Mouse (Mus musculus): ENCODE measurements at regions not wholly inside any gene's neighbourhood (a gene's known extent, or its start where the extent isn't known, plus 50 kb on each side); places are given as distances from the start of the nearest gene placed in this dataset.

GRCm38 (mm10) chr5:103305716-103306447 lies 94.7 kb upstream of the Mapk10 start:
- no peaks in the 10 kb centered on the region for H3K9me3 ChIP-seq (ENCODE audit: control insufficient read depth, low read length)
- no peak for ATAC-seq (ENCODE audit: insufficient read depth)

DNA sequence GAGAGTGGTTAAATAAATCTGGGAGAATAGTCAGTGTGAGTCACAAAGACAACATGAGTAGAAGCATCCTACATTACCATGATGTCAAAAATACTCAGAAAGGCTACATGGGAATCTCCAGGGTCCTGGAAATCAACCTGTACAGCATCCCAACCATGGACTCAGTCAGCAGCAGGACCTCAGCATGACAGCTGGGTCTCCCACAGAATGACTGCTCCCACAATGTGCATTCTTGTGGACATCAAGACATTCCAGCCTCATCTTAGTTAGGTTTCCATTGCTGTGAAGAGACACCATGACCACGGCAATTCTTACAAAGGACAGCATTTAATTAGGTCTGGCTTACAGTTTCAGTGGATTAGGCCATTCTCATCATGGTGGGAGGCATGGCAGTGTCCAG lies 93.8 kb upstream of the Mapk10 start:
- Histone ChIP-seq H3K27me3 (ENCODE audit: control insufficient read depth, insufficient read depth, low read length) (no peaks in the 10 kb centered on the region), H3K4me2 (ENCODE audit: low read depth) (no peak overlapping the region), H3K4me3 (ENCODE audit: insufficient read depth in 1 of 2, low read depth in 2 of 2, low read length in 2 of 2) (no peak overlapping the region), H3K36me3 (replicated peaks; ENCODE audit: control insufficient read depth, insufficient read depth, low read depth) (no peaks in the 10 kb centered on the region), H3K4me1 (replicated peaks; ENCODE audit: control insufficient read depth in 2 of 2, insufficient read depth in 2 of 2, low read length in 1 of 2) (no peaks in the 10 kb centered on the region), H3K27ac (no peak overlapping the region), H3K9me3 (ENCODE audit: control insufficient read depth, low read length) (no peaks in the 10 kb centered on the region), H3K9ac (replicated peaks) (no peak overlapping the region)
- ATAC-seq (ENCODE audit: insufficient read depth) = no peak
- DNase-seq (ENCODE audit: low read depth in 3 of 3, low spot score in 3 of 3) = no peak
- no peak for TF ChIP-seq CTCF (IDR thresholded peaks at IDR 0.05; ENCODE audit: low read depth)
- TF ChIP-seq EP300 (IDR thresholded peaks at IDR 0.05; ENCODE audit: low read depth) = no peak
- WGBS (ENCODE audit: insufficient replicate concordance) = 51% methylated on average over 1 of the region's 1 CpGs

More at GRCm38 (mm10) chr5:103305716-103306447, 94.7 kb upstream of the Mapk10 start:
- no peak for DNase-seq (ENCODE audit: low read depth in 3 of 3, low spot score in 3 of 3)
- Histone ChIP-seq H3K4me1 (replicated peaks; ENCODE audit: control insufficient read depth in 2 of 2, insufficient read depth in 2 of 2, low read length in 1 of 2) (no peaks in the 10 kb centered on the region), H3K36me3 (replicated peaks; ENCODE audit: control insufficient read depth, insufficient read depth, low read depth) (no peaks in the 10 kb centered on the region), H3K4me3 (ENCODE audit: insufficient read depth in 1 of 2, low read depth in 2 of 2, low read length in 2 of 2) (no peak overlapping the region), H3K27ac (no peak overlapping the region), H3K27me3 (ENCODE audit: control insufficient read depth, insufficient read depth, low read length) (no peaks in the 10 kb centered on the region), H3K4me2 (ENCODE audit: low read depth) (no peak overlapping the region), H3K9ac (replicated peaks) (no peak overlapping the region)
- 64% methylated on average over 11 of the region's 11 CpGs for whole genome bisulfite sequencing (ENCODE audit: insufficient replicate concordance)
- no peak for TF ChIP-seq CTCF (IDR thresholded peaks at IDR 0.05; ENCODE audit: low read depth)
- no peak for TF ChIP-seq EP300 (IDR thresholded peaks at IDR 0.05; ENCODE audit: low read depth)

GRCm38 (mm10) chr5:103302744-103303143 lies 91.6 kb upstream of the Mapk10 start:
- Histone ChIP-seq H3K9me3 (ENCODE audit: control insufficient read depth, low read length) (no peaks in the 10 kb centered on the region), H3K9ac (replicated peaks) (no peak overlapping the region), H3K4me2 (ENCODE audit: low read depth) (no peak overlapping the region), H3K27me3 (ENCODE audit: control insufficient read depth, insufficient read depth, low read length) (no peaks in the 10 kb centered on the region), H3K36me3 (replicated peaks; ENCODE audit: control insufficient read depth, insufficient read depth, low read depth) (no peaks in the 10 kb centered on the region), H3K4me1 (replicated peaks; ENCODE audit: control insufficient read depth in 2 of 2, insufficient read depth in 2 of 2, low read length in 1 of 2) (no peaks in the 10 kb centered on the region), H3K27ac (no peak overlapping the region), H3K4me3 (ENCODE audit: insufficient read depth in 1 of 2, low read depth in 2 of 2, low read length in 2 of 2) (no peak overlapping the region)
- 74% methylated on average over 10 of the region's 10 CpGs for WGBS (ENCODE audit: insufficient replicate concordance)
- ATAC-seq (ENCODE audit: insufficient read depth) = no peak
- DNase-seq (ENCODE audit: low read depth in 3 of 3, low spot score in 3 of 3) = no peak
- TF ChIP-seq EP300 (IDR thresholded peaks at IDR 0.05; ENCODE audit: low read depth) (no peak), CTCF (IDR thresholded peaks at IDR 0.05; ENCODE audit: low read depth) (peak; percentile 20; the same call in 1 of the 2 replicates)

- WGBS (ENCODE audit: insufficient replicate concordance) = 65% methylated on average over 3 of the region's 3 CpGs
- Histone ChIP-seq H3K36me3 (replicated peaks; ENCODE audit: control insufficient read depth, insufficient read depth, low read depth) (no peaks in the 10 kb centered on the region), H3K9ac (replicated peaks) (no peak overlapping the region), H3K4me2 (ENCODE audit: low read depth) (no peak overlapping the region), H3K4me1 (replicated peaks; ENCODE audit: control insufficient read depth in 2 of 2, insufficient read depth in 2 of 2, low read length in 1 of 2) (no peaks in the 10 kb centered on the region), H3K27ac (no peak overlapping the region), H3K27me3 (ENCODE audit: control insufficient read depth, insufficient read depth, low read length) (no peaks in the 10 kb centered on the region), H3K4me3 (ENCODE audit: insufficient read depth in 1 of 2, low read depth in 2 of 2, low read length in 2 of 2) (no peak overlapping the region), H3K9me3 (ENCODE audit: control insufficient read depth, low read length) (no peaks in the 10 kb centered on the region)
- no peak for ATAC-seq (ENCODE audit: insufficient read depth)
- TF ChIP-seq CTCF (IDR thresholded peaks at IDR 0.05; ENCODE audit: low read depth) (no peak), EP300 (IDR thresholded peaks at IDR 0.05; ENCODE audit: low read depth) (no peak)
- no peak for DNase-seq (ENCODE audit: low read depth in 3 of 3, low spot score in 3 of 3)
These were observed 90.2 kb upstream of the Mapk10 start for GRCm38 (mm10) chr5:103301303-103301702.

DNA sequence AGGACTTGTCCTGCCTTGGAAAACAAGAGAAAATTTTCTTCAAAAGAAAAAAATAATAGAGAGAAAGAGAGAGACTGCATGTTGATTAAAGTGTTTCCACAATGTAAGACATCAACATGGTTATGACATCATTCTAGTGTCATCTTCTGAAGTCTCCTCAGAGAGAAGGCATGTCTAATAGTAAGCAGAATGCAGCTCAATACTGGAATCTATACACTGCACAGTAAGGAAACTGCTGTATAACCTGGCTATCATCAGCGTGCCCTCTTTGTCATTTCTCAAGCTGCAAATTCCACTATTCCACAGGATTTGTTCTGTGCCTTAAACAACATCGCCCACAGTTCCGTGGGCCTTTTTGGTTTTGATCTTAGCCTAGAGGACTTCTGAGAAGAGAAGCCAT lies 82.8 kb upstream of the Mapk10 start:
- no peak overlapping the region for H3K27ac ChIP-seq

More for the DNA sequence above, 82.8 kb upstream of the Mapk10 start:
- TF ChIP-seq EP300 (IDR thresholded peaks at IDR 0.05; ENCODE audit: low read depth) = no peak
- TF ChIP-seq CTCF (IDR thresholded peaks at IDR 0.05; ENCODE audit: low read depth) = no peak
- H3K36me3 ChIP-seq (replicated peaks; ENCODE audit: control insufficient read depth, insufficient read depth, low read depth) = no peaks in the 10 kb centered on the region
- H3K9ac ChIP-seq (replicated peaks) = no peak overlapping the region
- DNase-seq (ENCODE audit: low read depth in 3 of 3, low spot score in 3 of 3) = no peak
- H3K27me3 ChIP-seq (ENCODE audit: control insufficient read depth, insufficient read depth, low read length) = no peaks in the 10 kb centered on the region
- no peak for ATAC-seq (ENCODE audit: insufficient read depth)
- no peak overlapping the region for H3K4me3 ChIP-seq (ENCODE audit: insufficient read depth in 1 of 2, low read depth in 2 of 2, low read length in 2 of 2)
- H3K4me1 ChIP-seq (replicated peaks; ENCODE audit: control insufficient read depth in 2 of 2, insufficient read depth in 2 of 2, low read length in 1 of 2) = no peaks in the 10 kb centered on the region
- H3K4me2 ChIP-seq (ENCODE audit: low read depth) = no peak overlapping the region
- H3K9me3 ChIP-seq (ENCODE audit: control insufficient read depth, low read length) = no peaks in the 10 kb centered on the region
- WGBS (ENCODE audit: insufficient replicate concordance) = 72% methylated on average over 3 of the region's 3 CpGs
